Mouse (Mus musculus): ENCODE measurements around the gene S100a14.

Gene S100a14

GRCm38 (mm10) chr3:90525421-90525820 lies 1.2 kb upstream of the S100a14 start:
- DNase-seq: peak; percentile 45

GRCm38 (mm10) chr3:90526076-90526475 lies 580 bp upstream of the S100a14 start:
- DNase-seq: no peak

DNA sequence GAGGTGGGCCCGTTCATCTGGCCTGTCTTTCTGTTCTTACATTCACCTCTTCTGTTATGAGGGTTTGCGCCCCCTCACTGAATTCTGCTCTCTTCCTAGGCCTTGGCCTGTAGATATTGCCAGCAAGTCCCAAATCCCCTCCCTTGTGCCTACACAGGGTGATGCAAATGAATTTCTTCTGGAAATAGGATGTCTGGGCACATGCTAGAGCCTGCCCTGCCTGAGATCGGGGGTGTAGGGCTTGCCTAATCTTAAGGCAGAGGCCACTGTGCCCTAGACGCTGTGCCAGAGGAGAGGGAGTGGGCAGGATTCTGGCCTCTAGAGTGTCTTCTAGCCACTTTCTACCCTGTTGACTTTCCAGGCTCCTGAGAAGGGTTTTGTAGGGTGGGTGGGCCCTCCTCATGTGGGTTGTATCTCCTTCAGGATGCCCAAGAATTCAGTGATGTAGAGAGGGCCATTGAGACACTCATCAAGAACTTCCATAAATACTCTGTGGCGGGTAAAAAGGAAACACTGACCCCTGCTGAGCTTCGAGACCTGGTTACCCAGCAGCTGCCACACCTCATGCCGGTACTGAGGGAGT lies 726 bp downstream of the S100a14 start:
- DNase-seq: no peak

GRCm38 (mm10) chr3:90531713-90532112 lies 5.1 kb downstream of the S100a14 start:
- no peak for DNase-seq

- DNase-seq: no peak
These were observed 8.8 kb downstream of the S100a14 start for GRCm38 (mm10) chr3:90535446-90535845.

- DNase-seq: peak; percentile 87
These were observed 10.7 kb downstream of the S100a14 start, which contains the start of gene S100a16 for GRCm38 (mm10) chr3:90537141-90537904. TSS of gene S100a16 (plus strand) at chr3:90537254.

DNA sequence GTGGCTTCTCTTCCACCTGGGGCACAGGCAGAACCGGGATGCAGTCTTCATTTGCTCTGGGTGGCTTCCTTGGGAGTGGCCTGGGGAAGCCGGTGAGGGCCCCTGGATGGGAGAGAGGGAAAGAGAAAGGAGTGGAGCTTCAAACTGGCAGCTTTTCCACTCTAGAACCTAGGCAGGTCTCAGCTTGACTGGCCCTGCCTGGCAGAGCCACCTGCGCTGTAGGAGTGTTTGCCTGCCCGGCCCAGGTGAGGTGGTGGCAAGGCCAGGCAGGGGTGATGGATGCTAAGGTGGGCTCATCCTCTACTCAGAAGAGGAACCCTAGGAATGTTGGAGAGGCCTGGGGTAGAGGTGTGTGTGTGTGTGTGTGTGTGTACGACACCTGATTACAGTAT lies 11.2 kb downstream of the S100a14 start:
- DNase-seq: no peak

DNA sequence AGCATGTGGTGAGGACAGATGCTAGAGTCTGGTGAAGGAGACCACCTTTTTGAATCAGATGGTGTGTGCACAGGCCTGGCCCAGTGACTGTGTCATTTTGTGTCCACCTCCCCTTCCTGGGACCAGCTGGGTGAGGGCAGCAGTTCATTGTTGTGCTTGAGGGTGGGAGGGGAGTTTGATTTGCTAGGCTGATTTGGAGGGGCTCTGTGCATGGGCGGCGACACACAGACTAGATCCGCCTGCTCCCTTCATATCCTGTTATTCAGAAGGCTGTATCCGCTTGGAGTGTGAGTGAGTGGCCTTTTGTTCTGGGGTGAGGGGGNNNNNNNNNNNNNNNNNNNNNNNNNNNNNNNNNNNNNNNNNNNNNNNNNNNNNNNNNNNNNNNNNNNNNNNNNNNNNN lies 14.2 kb downstream of the S100a14 start:
- peak; percentile 45 for DNase-seq

GRCm38 (mm10) chr3:90549676-90550420 lies 23.2 kb downstream of the S100a14 start:
- no peak for DNase-seq

GRCm38 (mm10) chr3:90550421-90550790 lies 23.8 kb downstream of the S100a14 start:
- DNase-seq: no peak

DNA sequence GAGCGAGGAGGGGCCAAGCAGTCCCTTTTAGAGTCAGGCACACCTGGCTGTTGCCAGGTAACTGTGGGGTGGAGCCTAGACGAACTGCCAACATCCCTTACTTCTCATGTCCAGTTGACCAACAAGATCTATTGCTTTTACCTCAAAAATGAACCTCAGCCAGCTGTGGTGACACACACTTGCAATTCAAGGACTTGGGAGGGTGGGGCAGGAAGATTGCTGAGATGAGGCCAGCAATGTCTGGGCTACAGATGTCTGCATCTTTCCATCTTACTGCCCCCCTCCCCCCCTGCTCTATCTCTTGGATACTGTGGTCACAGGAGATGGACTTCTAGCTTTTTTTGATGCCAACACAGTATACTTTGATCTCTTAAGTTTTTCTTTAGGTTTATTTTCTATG lies 25.6 kb downstream of the S100a14 start:
- no peak for DNase-seq

DNA sequence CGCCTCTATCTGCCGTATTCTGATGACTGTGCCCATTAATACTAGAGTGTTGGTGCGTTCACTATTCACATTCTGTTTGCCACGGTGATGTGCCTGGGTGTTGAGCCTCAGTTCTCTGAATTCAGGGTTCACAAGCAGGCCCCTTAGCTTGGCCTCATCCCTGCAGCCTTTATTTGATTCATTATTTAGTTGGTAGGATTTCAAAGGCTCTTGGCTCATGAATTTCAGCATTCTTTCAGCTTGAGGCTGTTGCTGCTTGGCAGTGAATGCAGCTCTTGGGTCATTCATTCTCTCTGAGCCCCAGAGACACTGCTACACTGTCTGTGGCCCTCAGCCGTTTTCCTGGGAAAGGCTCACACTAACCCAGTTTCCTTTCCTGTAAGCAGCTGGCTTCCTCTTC lies 29.3 kb downstream of the S100a14 start:
- no peak for DNase-seq

DNA sequence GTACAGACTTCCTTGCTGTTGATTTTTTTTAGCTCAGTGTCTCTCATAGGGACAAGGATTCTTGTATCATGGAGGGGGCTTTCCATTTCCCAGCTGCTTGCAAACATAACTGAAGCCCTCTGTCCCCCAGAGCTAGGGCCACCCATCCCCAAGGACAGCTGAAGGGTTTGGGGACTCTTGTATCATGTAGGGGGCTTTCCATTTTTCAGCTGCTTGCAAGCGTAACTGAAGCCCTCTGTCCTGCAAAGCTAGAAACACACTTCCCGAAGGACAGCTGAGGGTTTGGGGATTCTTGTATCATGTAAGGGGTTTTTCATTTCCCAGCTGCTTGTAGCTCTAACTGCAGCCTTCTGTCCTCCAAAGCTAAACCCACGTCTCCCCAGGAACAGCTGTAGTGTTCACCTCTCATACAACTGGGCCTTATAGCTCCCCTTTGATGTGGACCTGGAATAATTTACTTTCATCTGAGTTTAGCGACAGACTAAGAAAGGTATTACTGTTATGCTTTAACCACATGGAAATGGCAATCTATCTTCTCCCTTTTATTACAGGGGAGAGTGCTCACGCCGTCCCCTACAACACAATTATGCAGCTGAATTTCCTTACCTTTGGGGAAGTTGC lies 33.5 kb downstream of the S100a14 start, which contains the start of gene S100a3:
Gene S100a3 (plus strand): TSS at position 571 of the 621 bp plus-strand sequence.
- no peak for DNase-seq

- no peak for DNase-seq
These were observed 48.0 kb downstream of the S100a14 start for GRCm38 (mm10) chr3:90574691-90575090.

GRCm38 (mm10) chr3:90575320-90575719 lies 48.7 kb downstream of the S100a14 start:
- DNase-seq: no peak

- DNase-seq: no peak
These were observed 49.8 kb downstream of the S100a14 start for GRCm38 (mm10) chr3:90576351-90577001.
